Mouse (Mus musculus) brain, embryonic 14.5 days (tissue): ENCODE results near the gene Cbx4.

Experiments used
- CTCF ChIP-seq: fragments of 200-500 bp; IDR thresholded peaks from 2 replicates; pipeline ENCODE4 v1.5.1; 2012; ENCODE audit warnings: inconsistent platforms, mild to moderate bottlenecking, moderate library complexity, borderline replicate concordance; ENCODE audit not compliant: insufficient read depth, insufficient read length; ENCODE audit errors: extremely low read depth
- POLR2A ChIP-seq: fragments of 200-500 bp; IDR thresholded peaks from 2 replicates; pipeline ENCODE4 v1.6.1; 2012; ENCODE audit warnings: mild to moderate bottlenecking, inconsistent platforms, borderline replicate concordance; ENCODE audit not compliant: poor library complexity, insufficient read depth, insufficient read length, severe bottlenecking; ENCODE audit errors: extremely low read depth

GRCm38 (mm10) chr11:119059256-119059655 is 26.8 kb downstream of the Cbx4 start:
- TF ChIP-seq CTCF = no peak
- TF ChIP-seq POLR2A = no peak
